Mouse (Mus musculus): ENCODE measurements around the gene Clcnkb.

- TF ChIP-seq POLR2A (IDR thresholded peaks at IDR 0.05; ENCODE audit: insufficient read depth, low read length): no peak
- TF ChIP-seq CTCF (IDR thresholded peaks at IDR 0.05; ENCODE audit: low read depth, low read length): no peak
- TF ChIP-seq EP300 (IDR thresholded peaks at IDR 0.05; ENCODE audit: insufficient read depth, low read depth, low read length): no peak
These were observed 16.9 kb upstream of the Clcnkb start for GRCm38 (mm10) chr4:141432666-141433065.
